16 mouse cellular contexts compared by ENCODE assay signal in the genomic region with DNA sequence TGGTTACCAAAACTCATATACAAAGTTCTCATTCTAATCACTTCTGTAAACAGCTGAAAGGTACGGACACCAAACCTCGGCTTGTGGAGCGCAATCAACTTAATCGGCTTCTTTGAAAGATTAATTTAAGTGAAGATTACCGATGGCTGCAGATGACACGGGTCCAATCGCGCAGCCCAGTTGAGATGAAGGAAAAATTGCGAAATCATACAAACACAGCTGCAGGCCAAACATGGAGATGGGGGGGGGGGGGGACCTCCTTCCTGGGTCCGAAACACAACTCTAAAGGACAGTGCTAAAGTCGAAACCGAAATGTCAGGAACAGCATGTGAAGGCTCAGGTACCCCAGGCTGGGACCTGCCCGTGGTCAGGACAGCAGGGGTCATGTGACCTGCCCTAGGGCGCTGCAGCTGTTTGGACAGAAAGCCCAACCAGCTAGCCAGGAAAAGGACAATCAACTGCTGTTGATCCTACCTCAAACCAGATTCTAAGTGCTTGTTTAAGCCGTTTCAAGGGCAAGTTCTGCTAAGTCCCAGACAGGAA. TPM values are rescaled to one million over a fixed set of nuclear protein-coding genes. Genes with fewer than 3 reads are reported as not detected.
DNase-seq lines count a peak whose midpoint lies in the region; ATAC-seq and TF ChIP-seq lines count a peak whose summit lies in the region.
"Had no signal": no experiment of that assay in that cellular context is flagged by ENCODE, and none has a peak within 500 bp of the region (broad histone marks: within the 10 kb centered on the region; RNA-seq: fewer than 3 reads in every experiment).

No protein-coding gene starts in this region.

- no peak for TF ChIP-seq CTCF in ES-Bruce4 (IDR thresholded peaks at IDR 0.05; ENCODE audit: low read depth, low read length)
- TF ChIP-seq CTCF in liver, postnatal 0 days (IDR thresholded peaks at IDR 0.05; ENCODE audit: low read depth) = no peak

- H3K4me1 ChIP-seq in lung, embryonic 15.5 days = peaks cover 4% of the 10 kb centered on the region; the same call in 1 of the 2 replicates
- H3K4me1 ChIP-seq in ES-Bruce4 (ENCODE audit: control insufficient read depth, insufficient read depth, low read length) = peaks cover 2% of the 10 kb centered on the region
- peaks cover 8% of the 10 kb centered on the region; the same call in 1 of the 2 replicates for H3K4me1 ChIP-seq in embryonic facial prominence, embryonic 10.5 days
- H3K4me1 ChIP-seq in liver, postnatal 0 days (ENCODE audit: insufficient read depth) = no peaks in the 10 kb centered on the region
- H3K4me1 ChIP-seq: embryonic facial prominence, embryonic 13.5 days; midbrain, embryonic 12.5 days had no signal

- no peak overlapping the region for H3K27ac ChIP-seq in lung, embryonic 15.5 days
- no peak overlapping the region for H3K27ac ChIP-seq in ES-Bruce4 (ENCODE audit: insufficient read depth, low read length)
- H3K27ac ChIP-seq in embryonic facial prominence, embryonic 10.5 days (replicated peaks) = no peak overlapping the region
- peak overlapping the region; percentile 9; the same call in 1 of the 2 replicates for H3K27ac ChIP-seq in liver, postnatal 0 days (ENCODE audit: low read depth)
- H3K27ac ChIP-seq: embryonic facial prominence, embryonic 13.5 days; hindbrain, embryonic 14.5 days; midbrain, embryonic 12.5 days had no signal

- peaks cover 15% of the 10 kb centered on the region for H3K27me3 ChIP-seq in lung, embryonic 15.5 days
- no peaks in the 10 kb centered on the region for H3K27me3 ChIP-seq in ES-Bruce4 (ENCODE audit: control insufficient read depth, insufficient read depth, low read length, poor library complexity, severe bottlenecking)
- H3K27me3 ChIP-seq in embryonic facial prominence, embryonic 10.5 days (replicated peaks; ENCODE audit: low read depth, poor library complexity, severe bottlenecking) = no peaks in the 10 kb centered on the region
- H3K27me3 ChIP-seq in liver, postnatal 0 days (ENCODE audit: insufficient read depth, low read length) = no peaks in the 10 kb centered on the region
- H3K27me3 ChIP-seq: embryonic facial prominence, embryonic 13.5 days; midbrain, embryonic 12.5 days had no signal

- H3K36me3 ChIP-seq in lung, embryonic 15.5 days = no peaks in the 10 kb centered on the region
- no peaks in the 10 kb centered on the region for H3K36me3 ChIP-seq in ES-Bruce4 (ENCODE audit: control insufficient read depth, insufficient read depth, low read length, poor library complexity, severe bottlenecking)
- H3K36me3 ChIP-seq in embryonic facial prominence, embryonic 10.5 days (replicated peaks) = no peaks in the 10 kb centered on the region
- no peaks in the 10 kb centered on the region for H3K36me3 ChIP-seq in liver, postnatal 0 days (replicated peaks; ENCODE audit: insufficient read depth, low read length)
- H3K36me3 ChIP-seq: embryonic facial prominence, embryonic 13.5 days; midbrain, embryonic 12.5 days had no signal

- H3K9me3 ChIP-seq in lung, embryonic 15.5 days = no peaks in the 10 kb centered on the region
- H3K9me3 ChIP-seq in ES-Bruce4 (replicated peaks; ENCODE audit: control insufficient read depth, insufficient read depth, low read length, poor library complexity, severe bottlenecking) = no peaks in the 10 kb centered on the region
- no peaks in the 10 kb centered on the region for H3K9me3 ChIP-seq in embryonic facial prominence, embryonic 10.5 days
- no peaks in the 10 kb centered on the region for H3K9me3 ChIP-seq in liver, postnatal 0 days (ENCODE audit: low read length)
- H3K9me3 ChIP-seq: embryonic facial prominence, embryonic 13.5 days; midbrain, embryonic 12.5 days had no signal

- TF ChIP-seq POLR2A in ES-Bruce4 (IDR thresholded peaks at IDR 0.05; ENCODE audit: insufficient read depth, low read length) = no peak

- no peak overlapping the region for H3K9ac ChIP-seq in lung, embryonic 15.5 days
- H3K9ac ChIP-seq in ES-Bruce4 (ENCODE audit: low read depth, poor library complexity, severe bottlenecking) = no peak overlapping the region
- H3K9ac ChIP-seq in liver, postnatal 0 days (replicated peaks) = no peak overlapping the region
- H3K9ac ChIP-seq: embryonic facial prominence, embryonic 13.5 days; hindbrain, embryonic 14.5 days; midbrain, embryonic 12.5 days had no signal

- H3K4me3 ChIP-seq in lung, embryonic 15.5 days = no peak overlapping the region
- peak overlapping the region; percentile 14; the same call in 1 of the 2 replicates for H3K4me3 ChIP-seq in ES-Bruce4 (ENCODE audit: low read depth, low read length)
- H3K4me3 ChIP-seq in embryonic facial prominence, embryonic 10.5 days = no peak overlapping the region
- no peak overlapping the region for H3K4me3 ChIP-seq in liver, postnatal 0 days (ENCODE audit: low read depth, low read length)
- H3K4me3 ChIP-seq: embryonic facial prominence, embryonic 13.5 days; midbrain, embryonic 12.5 days; myocyte had no signal

- peak; percentile 40; the same call in 1 of the 2 replicates for ATAC-seq in lung, embryonic 15.5 days (ENCODE audit: borderline replicate concordance, extremely low read depth, low FRiP score, low TSS enrichment)
- peak; percentile 47 for ATAC-seq in liver, postnatal 0 days

- DNase-seq in lung, postnatal 10 days = no peak
- DNase-seq in embryonic facial prominence, embryonic 10.5 days (ENCODE audit: low spot score) = peak; percentile 17
- DNase-seq in liver, postnatal 0 days = peak; percentile 27
- no peak for DNase-seq in thymus, postnatal 10 days (ENCODE audit: low spot score in 2 of 2)
- no peak for DNase-seq in thymus, adult 18-20 months
- no peak for DNase-seq in layer of hippocampus, adult 9-10 months (ENCODE audit: low spot score)
- DNase-seq: heart, postnatal 10 days; kidney, adult 11 months; kidney, postnatal 14 days; lung, postnatal 14 days had no signal

- peak; percentile 94 for TF ChIP-seq EP300 in ES-Bruce4 (IDR thresholded peaks at IDR 0.05; ENCODE audit: insufficient read depth, low read depth, low read length)
- TF ChIP-seq EP300 in liver, postnatal 0 days (IDR thresholded peaks at IDR 0.05; ENCODE audit: low read depth) = no peak

- WGBS in lung, embryonic 15.5 days = 56% methylated on average over 15 of the region's 15 CpGs
- WGBS in embryonic facial prominence, embryonic 10.5 days = 77% methylated on average over 15 of the region's 15 CpGs
- 55% methylated on average over 15 of the region's 15 CpGs for WGBS in liver, postnatal 0 days (ENCODE audit: insufficient replicate concordance)

- H3K4me2 ChIP-seq in lung, embryonic 15.5 days = 0 out of 2 replicates have a peak overlapping the region, but pooled peaks have one; percentile 1
- H3K4me2 ChIP-seq in liver, postnatal 0 days (ENCODE audit: low read depth, low read length) = peak overlapping the region; percentile 30; the same call in 1 of the 2 replicates
- H3K4me2 ChIP-seq: embryonic facial prominence, embryonic 13.5 days; hindbrain, embryonic 14.5 days; midbrain, embryonic 12.5 days had no signal

RNA-seq across cellular contexts. Expression of a gene that starts 44.7 kb away (rescaled TPM):
- polyA plus RNA-seq in lung, embryonic 15.5 days (2015; fragmentation: Nextera tagmentation; extraction: Ambion mirVana) = 1.6 and 2.5 TPM in 2 replicates
- 3.2 and 5.9 TPM in 2 replicates for polyA plus RNA-seq in ES-Bruce4 (2011; ENCODE audit: insufficient read depth, insufficient read length, low read depth, missing spikeins)
- 0.59 and 0.74 TPM in 2 replicates for polyA plus RNA-seq in embryonic facial prominence, embryonic 10.5 days (2016; fragmentation: Nextera tagmentation; extraction: Ambion mirVana)
- polyA plus RNA-seq in liver, postnatal 0 days (2015; fragmentation: Nextera tagmentation; extraction: Ambion mirVana) = 2.0 and 2.2 TPM in 2 replicates

Comparison
In these comparisons a context has a peak if more than half of its experiments do, and no peak if none do; other contexts are left out.
1. DNase-seq: peak in embryonic facial prominence, embryonic 10.5 days (single experiment) and liver, postnatal 0 days (single experiment); none in lung, postnatal 10 days (single experiment), thymus, postnatal 10 days (0 of 2), thymus, adult 18-20 months (0 of 2) and layer of hippocampus, adult 9-10 months (single experiment).